Comparison of ENCODE assay signal across 8 mouse cellular contexts in genomic region chr10:99261636-99262318, GRCm38 (mm10). TPM values are rescaled to one million over a fixed set of nuclear protein-coding genes. Genes with fewer than 3 reads are reported as not detected.
DNase-seq lines count a peak whose midpoint lies in the region; ATAC-seq lines count a peak whose summit lies in the region.

No protein-coding gene starts in this region.

- peak overlapping the region; percentile 98 for H3K27ac ChIP-seq in embryonic facial prominence, embryonic 14.5 days (replicated peaks; ENCODE audit: low read depth, low read length)
- H3K27ac ChIP-seq in heart, embryonic 11.5 days (ENCODE audit: low read depth, low read length): peak overlapping the region; percentile 99
- H3K27ac ChIP-seq in kidney, embryonic 16.5 days (ENCODE audit: low read length): peak overlapping the region; percentile 100
- H3K27ac ChIP-seq in liver, embryonic 12.5 days: peak overlapping the region; percentile 87

- 1% methylated on average over 31 of the region's 62 CpGs for WGBS in embryonic facial prominence, embryonic 14.5 days
- under 1% methylated on average over 62 of the region's 62 CpGs for WGBS in heart, embryonic 11.5 days (ENCODE audit: insufficient replicate concordance)
- 0% methylated on average over 62 of the region's 62 CpGs for WGBS in kidney, embryonic 16.5 days
- under 1% methylated on average over 62 of the region's 62 CpGs for WGBS in liver, embryonic 12.5 days (ENCODE audit: insufficient replicate concordance)

- no peaks in the 10 kb centered on the region for H3K27me3 ChIP-seq in embryonic facial prominence, embryonic 14.5 days (replicated peaks; ENCODE audit: control insufficient read depth, insufficient read depth, low read length)
- H3K27me3 ChIP-seq in heart, embryonic 11.5 days (ENCODE audit: control insufficient read depth, insufficient read depth, low read length): no peaks in the 10 kb centered on the region
- no peaks in the 10 kb centered on the region for H3K27me3 ChIP-seq in kidney, embryonic 16.5 days (ENCODE audit: insufficient read depth, low read length)
- peaks cover 62% of the 10 kb centered on the region for H3K27me3 ChIP-seq in liver, embryonic 12.5 days (replicated peaks)
- no peaks in the 10 kb centered on the region for H3K27me3 ChIP-seq in splenic B cell, adult 2 months (ENCODE audit: control insufficient read depth, insufficient read depth, low read length, poor library complexity, severe bottlenecking)

- H3K9ac ChIP-seq in embryonic facial prominence, embryonic 14.5 days (ENCODE audit: low read depth, low read length): peak overlapping the region; percentile 92
- peak overlapping the region; percentile 94 for H3K9ac ChIP-seq in heart, embryonic 11.5 days (ENCODE audit: low read depth, low read length)
- H3K9ac ChIP-seq in kidney, embryonic 16.5 days (replicated peaks; ENCODE audit: low read length): peak overlapping the region; percentile 88
- peak overlapping the region; percentile 61 for H3K9ac ChIP-seq in liver, embryonic 12.5 days

- H3K4me1 ChIP-seq in embryonic facial prominence, embryonic 14.5 days (ENCODE audit: control insufficient read depth, insufficient read depth, low read length): peaks cover 12% of the 10 kb centered on the region
- H3K4me1 ChIP-seq in heart, embryonic 11.5 days (ENCODE audit: control insufficient read depth, insufficient read depth, low read length): no peaks in the 10 kb centered on the region
- H3K4me1 ChIP-seq in kidney, embryonic 16.5 days (ENCODE audit: insufficient read depth, low read length): peaks cover 46% of the 10 kb centered on the region
- H3K4me1 ChIP-seq in liver, embryonic 12.5 days: peaks cover 28% of the 10 kb centered on the region

- peak overlapping the region; percentile 75 for H3K4me3 ChIP-seq in embryonic facial prominence, embryonic 14.5 days (ENCODE audit: low read depth, low read length)
- peak overlapping the region; percentile 90 for H3K4me3 ChIP-seq in heart, embryonic 11.5 days (ENCODE audit: low read depth, low read length)
- peak overlapping the region; percentile 90 for H3K4me3 ChIP-seq in kidney, embryonic 16.5 days (ENCODE audit: low read length)
- peak overlapping the region; percentile 62 for H3K4me3 ChIP-seq in liver, embryonic 12.5 days

- H3K9me3 ChIP-seq in embryonic facial prominence, embryonic 14.5 days (ENCODE audit: control insufficient read depth, low read length): no peaks in the 10 kb centered on the region
- no peaks in the 10 kb centered on the region for H3K9me3 ChIP-seq in heart, embryonic 11.5 days (replicated peaks; ENCODE audit: control insufficient read depth, low read length)
- no peaks in the 10 kb centered on the region for H3K9me3 ChIP-seq in kidney, embryonic 16.5 days (ENCODE audit: low read length)
- H3K9me3 ChIP-seq in liver, embryonic 12.5 days (replicated peaks): no peaks in the 10 kb centered on the region

- DNase-seq in B cell, adult 2 months: peak; percentile 87 to 88
- peak; percentile 91 to 94 for DNase-seq in adrenal gland, postnatal 36 days
- DNase-seq in embryonic facial prominence, embryonic 14.5 days (ENCODE audit: low spot score): peak; percentile 91
- peak; percentile 92 for DNase-seq in naive thymus-derived CD4-positive, alpha-beta T cell, adult 2 months (ENCODE audit: low read depth)
- DNase-seq in splenic B cell, adult 2 months (ENCODE audit: low read depth, low spot score): peak; percentile 86

- peak overlapping the region; percentile 90 for H3K4me2 ChIP-seq in embryonic facial prominence, embryonic 14.5 days (ENCODE audit: low read depth, low read length)
- H3K4me2 ChIP-seq in heart, embryonic 11.5 days: peak overlapping the region; percentile 96
- H3K4me2 ChIP-seq in kidney, embryonic 16.5 days (replicated peaks; ENCODE audit: low read depth, low read length): peak overlapping the region; percentile 85
- H3K4me2 ChIP-seq in liver, embryonic 12.5 days: peak overlapping the region; percentile 81

- H3K36me3 ChIP-seq in embryonic facial prominence, embryonic 14.5 days (ENCODE audit: control insufficient read depth, insufficient read depth, low read length): peaks cover 6% of the 10 kb centered on the region
- peaks cover 3% of the 10 kb centered on the region for H3K36me3 ChIP-seq in heart, embryonic 11.5 days (ENCODE audit: control insufficient read depth, insufficient read depth, low read length)
- H3K36me3 ChIP-seq in kidney, embryonic 16.5 days (ENCODE audit: insufficient read depth, low read length): peaks cover 7% of the 10 kb centered on the region; the same call in 1 of the 2 replicates
- 0 out of 2 replicates have a peak, but pooled peaks cover 3% of the 10 kb centered on the region for H3K36me3 ChIP-seq in liver, embryonic 12.5 days
- H3K36me3 ChIP-seq in splenic B cell, adult 2 months (ENCODE audit: control insufficient read depth, insufficient read depth, low read length, poor library complexity, severe bottlenecking): no peaks in the 10 kb centered on the region

- peak; percentile 34 for ATAC-seq in embryonic facial prominence, embryonic 14.5 days (ENCODE audit: low read depth)
- peak; percentile 71 for ATAC-seq in heart, embryonic 11.5 days (replicated peaks; ENCODE audit: insufficient number of reproducible peaks, low FRiP score, low TSS enrichment)
- peak; percentile 69 for ATAC-seq in kidney, embryonic 16.5 days (ENCODE audit: low FRiP score, low TSS enrichment)
- peak; percentile 66 for ATAC-seq in liver, embryonic 12.5 days

RNA-seq across cellular contexts. Expression of gene Dusp6, which starts 1.3 kb away (rescaled TPM):
- total RNA-seq in adrenal gland, postnatal 36 days (2021): 100 to 1,000 TPM in 1 of 2 experiments, 10 to 100 TPM in 1; 77.1 to 100 TPM
- 65.2 and 79.7 TPM in 2 replicates for polyA plus RNA-seq in embryonic facial prominence, embryonic 14.5 days (2014; fragmentation: Nextera tagmentation; extraction: Ambion mirVana)
- polyA plus RNA-seq in heart, embryonic 11.5 days (2014; fragmentation: Nextera tagmentation; extraction: Ambion mirVana): 45.5 and 59.9 TPM in 2 replicates
- polyA plus RNA-seq in kidney, embryonic 16.5 days (2015; fragmentation: Nextera tagmentation; extraction: Ambion mirVana): 87.9 and 95.9 TPM in 2 replicates
- polyA plus RNA-seq in liver, embryonic 12.5 days (2016; fragmentation: Nextera tagmentation; extraction: Ambion mirVana): 17.9 and 18.7 TPM in 2 replicates

Comparison
In these comparisons a context has a peak if more than half of its experiments do, and no peak if none do; other contexts are left out.
1. Peak in every context shown above with its lines: DNase-seq, ATAC-seq, H3K4me3 ChIP-seq and H3K27ac ChIP-seq.